Mouse (Mus musculus): Measurements from ENCODE around the gene Mapre1. TPM values are rescaled to one million over a fixed set of nuclear protein-coding genes. Genes with fewer than 3 reads are reported as not detected.
A peak's percentile ranks its signal among the peaks of the same experiment; 100 is the strongest.
"Not testable (repeated sequence)": the region's sequence is repeated elsewhere in the genome, so short reads cannot be mapped to it uniquely, and the experiment has no call there.

Gene Mapre1
- polyA plus RNA-seq (2014; fragmentation: Nextera tagmentation; extraction: Ambion mirVana): 337 and 393 TPM in 2 replicates

GRCm38 (mm10) chr2:153740500-153741436, at the start of gene Mapre1:
Gene Mapre1, plus strand, starts transcription at chr2:153741274.
- H3K4me1 ChIP-seq (ENCODE audit: control insufficient read depth, insufficient read depth, low read length): peaks cover 28% of the 10 kb centered on the region
- no peaks in the 10 kb centered on the region for H3K27me3 ChIP-seq (ENCODE audit: control insufficient read depth, insufficient read depth, low read length)
- H3K9ac ChIP-seq (replicated peaks; ENCODE audit: low read depth, low read length): peak within 1 kb of the TSS; percentile 85
- no peaks in the 10 kb centered on the region for H3K9me3 ChIP-seq (ENCODE audit: control insufficient read depth, low read length)
- ATAC-seq (ENCODE audit: low read depth): peak; percentile 96
- H3K36me3 ChIP-seq (ENCODE audit: control insufficient read depth, insufficient read depth, low read length): no peaks in the 10 kb centered on the region
- 10% methylated on average over 57 of the region's 58 CpGs for WGBS
- peak within 1 kb of the TSS; percentile 47 for H3K4me3 ChIP-seq (ENCODE audit: low read depth, low read length)
- peak within 1 kb of the TSS; percentile 95 for H3K27ac ChIP-seq (ENCODE audit: low read depth, low read length)
- H3K4me2 ChIP-seq (ENCODE audit: low read depth, low read length): peak within 1 kb of the TSS; percentile 78

GRCm38 (mm10) chr2:153693413-153693812, 47.7 kb upstream of the Mapre1 start:
- H3K9me3 ChIP-seq (ENCODE audit: control insufficient read depth, low read length); H3K9ac ChIP-seq (replicated peaks; ENCODE audit: low read depth, low read length); H3K4me2 ChIP-seq (ENCODE audit: low read depth, low read length); H3K4me3 ChIP-seq (ENCODE audit: low read depth, low read length); H3K4me1 ChIP-seq (ENCODE audit: control insufficient read depth, insufficient read depth, low read length); H3K36me3 ChIP-seq (ENCODE audit: control insufficient read depth, insufficient read depth, low read length); ATAC-seq (ENCODE audit: low read depth); H3K27ac ChIP-seq (ENCODE audit: low read depth, low read length); H3K27me3 ChIP-seq (ENCODE audit: control insufficient read depth, insufficient read depth, low read length): not testable (repeated sequence)
- WGBS: 81% methylated on average over 6 of the region's 7 CpGs

GRCm38 (mm10) chr2:153694462-153695085, 46.5 kb upstream of the Mapre1 start:
- no peaks in the 10 kb centered on the region for H3K27me3 ChIP-seq (ENCODE audit: control insufficient read depth, insufficient read depth, low read length)
- H3K4me2 ChIP-seq (ENCODE audit: low read depth, low read length): no peak overlapping the region
- no peaks in the 10 kb centered on the region for H3K4me1 ChIP-seq (ENCODE audit: control insufficient read depth, insufficient read depth, low read length)
- no peak for ATAC-seq (ENCODE audit: low read depth)
- 70% methylated on average over 19 of the region's 19 CpGs for WGBS
- no peak overlapping the region for H3K27ac ChIP-seq (ENCODE audit: low read depth, low read length)
- no peaks in the 10 kb centered on the region for H3K9me3 ChIP-seq (ENCODE audit: control insufficient read depth, low read length)
- no peak overlapping the region for H3K4me3 ChIP-seq (ENCODE audit: low read depth, low read length)
- H3K9ac ChIP-seq (replicated peaks; ENCODE audit: low read depth, low read length): no peak overlapping the region
- H3K36me3 ChIP-seq (ENCODE audit: control insufficient read depth, insufficient read depth, low read length): no peaks in the 10 kb centered on the region

- no peaks in the 10 kb centered on the region for H3K27me3 ChIP-seq (ENCODE audit: control insufficient read depth, insufficient read depth, low read length)
- H3K4me2 ChIP-seq (ENCODE audit: low read depth, low read length): no peak within 1 kb of the TSS
- no peak for ATAC-seq (ENCODE audit: low read depth)
- H3K9ac ChIP-seq (replicated peaks; ENCODE audit: low read depth, low read length): no peak within 1 kb of the TSS
- H3K36me3 ChIP-seq (ENCODE audit: control insufficient read depth, insufficient read depth, low read length): no peaks in the 10 kb centered on the region
- no peak within 1 kb of the TSS for H3K4me3 ChIP-seq (ENCODE audit: low read depth, low read length)
- H3K9me3 ChIP-seq (ENCODE audit: control insufficient read depth, low read length): no peaks in the 10 kb centered on the region
- H3K27ac ChIP-seq (ENCODE audit: low read depth, low read length): no peak within 1 kb of the TSS
- no peaks in the 10 kb centered on the region for H3K4me1 ChIP-seq (ENCODE audit: control insufficient read depth, insufficient read depth, low read length)
Observed at GRCm38 (mm10) chr2:153696352-153696751, 44.7 kb upstream of the Mapre1 start, which contains the start of gene Dnmt3c. Gene Dnmt3c, plus strand, starts transcription at chr2:153696652.

- 52% methylated on average over 6 of the region's 6 CpGs for WGBS
- Histone ChIP-seq H3K4me3 (ENCODE audit: low read depth, low read length) (no peak overlapping the region), H3K9ac (replicated peaks; ENCODE audit: low read depth, low read length) (no peak overlapping the region), H3K4me1 (ENCODE audit: control insufficient read depth, insufficient read depth, low read length) (no peaks in the 10 kb centered on the region), H3K27me3 (ENCODE audit: control insufficient read depth, insufficient read depth, low read length) (no peaks in the 10 kb centered on the region), H3K36me3 (ENCODE audit: control insufficient read depth, insufficient read depth, low read length) (no peaks in the 10 kb centered on the region), H3K9me3 (ENCODE audit: control insufficient read depth, low read length) (no peaks in the 10 kb centered on the region), H3K4me2 (ENCODE audit: low read depth, low read length) (no peak overlapping the region), H3K27ac (ENCODE audit: low read depth, low read length) (no peak overlapping the region)
- ATAC-seq (ENCODE audit: low read depth): no peak
Observed at GRCm38 (mm10) chr2:153703389-153703788, 37.7 kb upstream of the Mapre1 start.

- no peak overlapping the region for H3K4me3 ChIP-seq (ENCODE audit: low read depth, low read length)
- no peak overlapping the region for H3K4me2 ChIP-seq (ENCODE audit: low read depth, low read length)
- H3K4me1 ChIP-seq (ENCODE audit: control insufficient read depth, insufficient read depth, low read length): peaks cover 6% of the 10 kb centered on the region
- no peak overlapping the region for H3K9ac ChIP-seq (replicated peaks; ENCODE audit: low read depth, low read length)
- WGBS: 54% methylated on average over 8 of the region's 8 CpGs
- no peaks in the 10 kb centered on the region for H3K9me3 ChIP-seq (ENCODE audit: control insufficient read depth, low read length)
- H3K36me3 ChIP-seq (ENCODE audit: control insufficient read depth, insufficient read depth, low read length): no peaks in the 10 kb centered on the region
- H3K27ac ChIP-seq (ENCODE audit: low read depth, low read length): no peak overlapping the region
- H3K27me3 ChIP-seq (ENCODE audit: control insufficient read depth, insufficient read depth, low read length): no peaks in the 10 kb centered on the region
- ATAC-seq (ENCODE audit: low read depth): no peak
Observed at GRCm38 (mm10) chr2:153710701-153711330, 30.3 kb upstream of the Mapre1 start.

- Histone ChIP-seq H3K4me2 (ENCODE audit: low read depth, low read length) (no peak overlapping the region), H3K27me3 (ENCODE audit: control insufficient read depth, insufficient read depth, low read length) (no peaks in the 10 kb centered on the region), H3K36me3 (ENCODE audit: control insufficient read depth, insufficient read depth, low read length) (no peaks in the 10 kb centered on the region), H3K9ac (replicated peaks; ENCODE audit: low read depth, low read length) (no peak overlapping the region), H3K4me1 (ENCODE audit: control insufficient read depth, insufficient read depth, low read length) (peaks cover 6% of the 10 kb centered on the region), H3K9me3 (ENCODE audit: control insufficient read depth, low read length) (no peaks in the 10 kb centered on the region), H3K27ac (ENCODE audit: low read depth, low read length) (peak overlapping the region; percentile 81), H3K4me3 (ENCODE audit: low read depth, low read length) (no peak overlapping the region)
- peak; percentile 77 for ATAC-seq (ENCODE audit: low read depth)
- WGBS: 3% methylated on average over 3 of the region's 3 CpGs
Observed at GRCm38 (mm10) chr2:153712646-153713091, 28.4 kb upstream of the Mapre1 start.

GRCm38 (mm10) chr2:153713227-153713626, 27.8 kb upstream of the Mapre1 start:
- Histone ChIP-seq H3K9ac (replicated peaks; ENCODE audit: low read depth, low read length) (no peak overlapping the region), H3K9me3 (ENCODE audit: control insufficient read depth, low read length) (no peaks in the 10 kb centered on the region), H3K27ac (ENCODE audit: low read depth, low read length) (peak overlapping the region; percentile 81), H3K36me3 (ENCODE audit: control insufficient read depth, insufficient read depth, low read length) (no peaks in the 10 kb centered on the region), H3K4me2 (ENCODE audit: low read depth, low read length) (no peak overlapping the region), H3K4me3 (ENCODE audit: low read depth, low read length) (no peak overlapping the region), H3K27me3 (ENCODE audit: control insufficient read depth, insufficient read depth, low read length) (no peaks in the 10 kb centered on the region), H3K4me1 (ENCODE audit: control insufficient read depth, insufficient read depth, low read length) (peaks cover 6% of the 10 kb centered on the region)
- 25% methylated on average over 4 of the region's 4 CpGs for WGBS
- peak; percentile 92 for ATAC-seq (ENCODE audit: low read depth)
